Mouse (Mus musculus) layer of hippocampus, adult 8-10 months (tissue): ENCODE data around the gene Nudt22. TPM values are rescaled to one million over a fixed set of nuclear protein-coding genes. Genes with fewer than 3 reads are reported as not detected.
"Not testable (repeated sequence)": the region's sequence is repeated elsewhere in the genome, so short reads cannot be mapped to it uniquely, and the experiment has no call there.

Source experiments
- DNase-seq, 2 experiments: peaks; one replicate each; pipeline ENCODE4 v3.0.0; 2022; ENCODE audit warnings: low spot score in 2 of 2
- total RNA-seq, 4 experiments: library from RNA; stranded (reverse); gene quantifications; 2 replicates each; pipeline ENCODE4 v1.2.4; 2022

The Nudt22 gene
- total RNA-seq, 4 experiments from 2014 or later = 13.7 to 17.4 (median 14.2) TPM

GRCm38 (mm10) chr19:6995255-6995991 lies 494 bp downstream of the Nudt22 start:
- peak in 1 of 2 experiments; percentile 23 for DNase-seq

- no peak for DNase-seq
Measured at GRCm38 (mm10) chr19:6994489-6994888, 1.4 kb downstream of the Nudt22 start.

GRCm38 (mm10) chr19:6994002-6994401 lies 1.9 kb downstream of the Nudt22 start:
- no peak for DNase-seq

DNA sequence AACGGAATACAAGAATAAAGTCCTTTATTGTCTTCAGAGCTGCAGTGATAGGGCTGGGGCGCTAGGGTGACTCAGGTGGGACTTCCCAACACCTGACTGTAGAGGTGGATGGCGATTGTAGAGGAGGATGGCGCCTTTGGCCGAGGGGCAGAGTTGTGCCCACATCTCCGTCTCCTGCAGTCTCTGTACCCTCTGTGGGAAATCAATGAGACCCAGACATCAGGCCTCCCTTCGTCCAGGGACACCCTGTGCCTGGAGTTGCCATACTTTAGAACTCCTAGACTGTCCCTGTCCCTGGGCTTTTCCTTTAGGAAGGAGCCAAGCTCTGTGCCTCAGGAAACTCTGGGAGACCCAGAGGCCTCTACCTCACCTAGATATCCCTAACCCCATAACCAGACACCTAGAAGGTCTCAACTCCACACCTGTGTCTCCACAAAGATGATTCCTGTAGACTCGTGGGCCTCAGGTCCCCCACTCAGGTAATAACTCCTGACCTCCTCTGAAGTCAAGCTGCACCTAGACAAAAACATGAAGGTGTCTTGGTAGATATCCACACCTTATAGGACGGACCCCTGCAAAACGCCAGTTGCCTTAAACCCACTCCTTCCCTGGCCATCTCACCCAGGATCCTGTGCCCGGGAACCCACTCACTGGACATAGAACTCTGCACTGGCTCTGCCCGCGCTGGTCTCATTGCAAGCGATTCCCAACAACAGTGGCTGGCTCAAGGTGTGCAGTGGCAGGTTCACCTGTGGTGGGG lies 2.7 kb downstream of the Nudt22 start:
- DNase-seq = no peak

GRCm38 (mm10) chr19:6992011-6992858 lies 3.7 kb downstream of the Nudt22 start, which contains the start of gene Dnajc4:
Dnajc4 (minus strand) TSS chr19:6992572.
- DNase-seq = peak; percentile 93 to 95

GRCm38 (mm10) chr19:6991166-6991565 lies 4.8 kb downstream of the Nudt22 start:
- not testable (repeated sequence) for DNase-seq

GRCm38 (mm10) chr19:6990712-6991111 lies 5.2 kb downstream of the Nudt22 start:
- no peak for DNase-seq

- DNase-seq = no peak
Measured at GRCm38 (mm10) chr19:6989251-6989650, 6.7 kb downstream of the Nudt22 start.

DNA sequence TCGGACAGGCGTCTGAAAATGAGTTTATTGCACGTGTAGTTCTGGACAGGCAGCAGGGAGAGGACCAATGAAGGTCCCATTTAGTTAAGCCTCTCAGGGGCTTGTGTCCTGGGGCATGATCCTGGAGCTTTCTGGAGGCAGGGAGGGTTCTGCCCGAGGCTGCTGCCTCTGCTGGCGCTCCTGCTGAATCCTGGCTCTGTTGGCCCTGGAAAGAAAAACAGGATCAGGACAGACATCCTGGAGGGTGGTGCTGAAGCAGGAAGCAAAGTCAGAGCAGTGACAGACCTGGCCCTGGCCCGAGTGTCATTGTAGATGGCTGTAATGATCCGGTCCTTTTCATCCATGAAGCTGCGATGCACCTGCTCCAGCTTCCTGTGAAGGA lies 8.0 kb downstream of the Nudt22 start:
- DNase-seq = no peak

DNA sequence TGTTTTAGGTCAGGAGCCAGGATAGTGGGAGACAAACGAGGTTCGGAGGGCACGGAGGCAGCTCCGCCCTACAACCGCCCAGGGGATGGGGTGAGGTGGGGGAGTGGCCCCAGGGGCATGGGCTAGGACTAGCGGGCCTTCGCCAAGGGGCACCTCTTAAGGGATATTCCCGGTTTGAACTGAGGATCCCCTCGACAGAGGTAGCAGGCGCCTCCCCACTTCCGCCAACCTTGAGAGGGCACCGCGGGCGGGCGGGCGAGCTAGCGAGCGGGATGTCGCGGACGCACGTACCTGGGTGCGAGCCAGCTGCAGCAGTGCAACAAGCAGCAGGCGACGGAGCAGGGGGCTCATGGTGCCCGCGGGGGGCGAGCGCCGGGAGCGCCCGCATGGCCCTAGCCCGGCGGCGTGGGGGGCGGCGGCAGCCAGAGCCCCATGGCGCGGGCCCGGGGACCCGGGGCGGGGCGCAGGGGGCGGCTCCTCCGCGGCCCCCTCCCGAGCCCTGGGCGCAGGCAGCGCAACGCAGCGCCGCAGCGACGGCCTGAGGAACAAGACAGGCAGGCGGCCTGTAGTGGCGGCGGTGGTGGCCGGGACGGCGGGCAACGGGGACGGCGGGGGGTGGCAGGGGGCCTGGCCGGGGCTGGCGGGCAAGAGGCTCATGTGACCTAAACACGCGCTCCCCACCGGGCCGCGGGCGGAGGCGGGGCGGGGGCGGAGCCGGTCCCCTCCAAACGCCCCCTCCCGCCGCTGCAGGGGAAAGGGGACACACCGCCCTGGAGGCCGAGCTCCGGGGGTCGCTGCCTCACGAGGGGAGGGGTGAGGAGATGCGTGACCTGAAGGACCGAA lies 8.6 kb downstream of the Nudt22 start, which contains the start of gene Vegfb:
TSS of gene Vegfb (minus strand) at position 591 of the 843 bp plus-strand sequence.
- no peak for DNase-seq

GRCm38 (mm10) chr19:6985951-6986708 lies 9.8 kb downstream of the Nudt22 start:
- no peak for DNase-seq

DNA sequence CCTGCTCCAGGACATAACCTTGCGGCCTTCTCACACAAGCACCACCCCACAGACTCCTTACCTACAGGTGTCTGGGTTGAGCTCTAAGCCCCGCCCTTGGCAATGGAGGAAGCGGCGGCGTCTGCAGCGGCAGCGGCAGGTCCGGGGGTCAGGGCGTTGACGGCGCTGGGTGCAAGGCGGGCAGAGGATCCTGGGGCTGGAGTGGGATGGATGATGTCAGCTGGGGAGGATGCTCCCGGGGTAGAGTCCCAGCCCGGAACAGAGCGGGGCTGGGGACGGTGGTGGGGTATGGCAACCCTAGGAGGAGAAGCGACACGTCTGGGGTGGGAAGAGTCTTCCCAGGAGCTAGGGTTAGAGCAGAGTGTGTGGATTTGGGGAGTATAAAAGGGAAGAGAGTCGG lies 10.6 kb downstream of the Nudt22 start:
- DNase-seq = no peak

DNA sequence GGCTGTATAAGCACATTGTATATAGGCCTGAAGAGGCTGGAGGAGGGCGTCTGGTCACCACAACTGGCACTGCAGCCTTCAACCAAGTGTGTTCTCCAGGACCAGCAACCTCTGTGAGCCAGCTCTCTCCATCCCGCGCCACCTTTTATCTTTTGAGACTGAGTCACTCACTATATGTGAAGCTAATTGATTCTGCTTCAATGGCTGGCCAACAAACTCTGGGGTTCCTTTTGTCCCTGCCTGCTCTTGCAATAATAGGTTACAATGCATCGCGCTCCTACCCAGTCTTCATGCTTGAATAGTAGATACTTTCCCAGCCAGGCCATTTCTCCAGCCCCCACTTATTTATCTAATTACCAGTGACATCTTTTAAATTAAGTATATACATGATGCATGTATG lies 12.3 kb downstream of the Nudt22 start:
- no peak for DNase-seq

- no peak for DNase-seq
Measured at GRCm38 (mm10) chr19:6981465-6981864, 14.5 kb downstream of the Nudt22 start.

- DNase-seq = peak; percentile 98 to 99
Measured at GRCm38 (mm10) chr19:6980381-6981093, 15.4 kb downstream of the Nudt22 start, which contains the start of gene Fkbp2. Fkbp2 (minus strand) TSS chr19:6980501.

DNA sequence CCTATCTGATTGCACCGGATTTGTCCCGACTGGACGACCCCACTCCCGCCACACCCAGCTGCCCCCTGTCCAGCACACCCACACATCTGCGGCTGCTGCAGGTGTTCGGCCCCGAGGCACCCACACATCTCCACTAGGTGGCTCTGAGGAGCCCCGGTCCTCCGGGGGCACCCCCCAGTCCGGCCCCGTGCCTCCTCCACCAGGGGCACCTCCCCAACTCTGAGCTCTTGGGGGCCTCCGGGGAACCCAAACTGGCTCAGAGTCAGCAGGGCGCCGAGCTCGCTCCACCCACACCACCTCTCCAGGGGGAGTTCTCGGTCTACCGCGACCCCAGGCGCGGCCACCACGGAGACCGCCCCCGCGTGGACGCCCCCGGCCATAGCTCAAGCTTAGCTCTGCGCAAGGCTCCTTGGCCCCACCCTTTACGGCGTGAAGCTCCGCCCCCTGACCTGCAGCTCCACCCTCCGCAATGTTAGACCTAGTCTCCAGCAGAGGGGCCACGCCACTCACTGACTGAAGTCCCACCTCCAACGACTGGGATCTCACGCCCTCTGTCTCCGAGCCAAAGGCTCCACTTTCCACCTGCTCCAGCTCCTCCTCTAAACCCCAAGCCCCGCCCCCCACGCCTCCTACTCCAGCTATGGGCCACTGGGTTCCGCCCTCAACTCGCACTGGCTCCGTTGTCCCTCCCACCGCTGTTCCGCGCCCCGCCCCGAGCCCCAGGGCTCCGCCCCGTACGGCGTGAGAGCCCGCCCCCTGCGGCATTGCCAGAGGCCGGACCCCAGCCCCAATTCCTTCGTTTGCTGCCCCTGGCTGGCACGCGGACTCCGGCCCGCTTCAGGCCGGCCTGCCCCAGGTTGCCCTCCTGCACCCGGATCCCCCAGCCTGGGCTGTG lies 16.2 kb downstream of the Nudt22 start:
- peak; percentile 98 to 99 for DNase-seq

DNA sequence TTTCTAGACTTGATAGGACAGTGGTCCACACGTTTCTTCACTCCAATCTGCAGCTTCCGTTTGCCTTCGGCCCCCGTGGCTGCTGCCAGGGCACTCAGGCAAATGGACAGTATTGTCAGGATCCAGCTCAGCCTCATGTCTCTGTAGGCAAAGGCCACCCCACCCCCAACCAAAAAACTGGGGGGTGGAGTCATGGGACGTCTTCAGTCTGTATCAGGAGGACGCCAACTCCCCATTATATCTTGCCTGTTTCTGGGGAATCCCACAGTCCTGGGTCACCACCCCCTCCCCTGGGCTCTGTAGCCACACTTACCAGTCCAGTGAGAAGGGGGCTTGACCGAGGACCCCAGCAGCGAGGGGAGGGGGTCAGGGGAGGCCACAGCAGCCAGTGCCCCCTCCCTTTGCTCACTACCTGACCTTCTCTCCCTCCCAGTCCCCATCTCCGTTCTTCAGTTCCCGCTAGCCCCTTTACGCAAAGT lies 16.9 kb downstream of the Nudt22 start:
- no peak for DNase-seq

- DNase-seq = no peak
Measured at GRCm38 (mm10) chr19:6978639-6978974, 17.3 kb downstream of the Nudt22 start.
